Mouse (Mus musculus) heart, postnatal 14 days (tissue): ENCODE data around the gene Mtmr6. TPM values are rescaled to one million over a fixed set of nuclear protein-coding genes. Genes with fewer than 3 reads are reported as not detected.

Source experiments
- DNase-seq, 2 experiments: peaks; one replicate each; pipeline ENCODE4 v3.0.0; 2021 to 2022
- intact Hi-C: fragments of 180-260 bp; cut with DNase I; formaldehyde crosslinking; loops from one replicate; pipeline ENCODE4 v1.15.1; 2025
- long read RNA-seq, 2 experiments: library from polyadenylated mRNA; stranded (forward); transcript quantifications; one replicate each; pipeline ENCODE4 v2.0.0; 2021
- total RNA-seq, 2 experiments: library from RNA; stranded (reverse); gene quantifications; 2 replicates each; pipeline ENCODE4 v1.2.3; 2021

The Mtmr6 gene
- total RNA-seq, result 10 to 100 TPM; 30.1 to 33.3 TPM
- long read RNA-seq, experiment 1, transcript Mtmr6-201 (14 exons, 3,813 nt), result major isoform, 35 of 38 reads
- long read RNA-seq, experiment 1, partial matches to known transcripts, result 0 of 38 reads
- long read RNA-seq, experiment 1, other reads (novel, unspliced or antisense), result 3 of 38 reads
- long read RNA-seq, experiment 2, transcript Mtmr6-201 (14 exons, 3,813 nt), result major isoform, 47 of 58 reads
- long read RNA-seq, experiment 2, partial matches to known transcripts, result 6 of 58 reads
- long read RNA-seq, experiment 2, other reads (novel, unspliced or antisense), result 5 of 58 reads

- intact Hi-C loops, result loop anchor here (1.0 to 10.0 kb wide), 2 partner anchors 14 to 420 kb away; partner anchors contain the start of genes Gm49336 and Nupl1
- peak; percentile 94 to 95 for DNase-seq
Observed at GRCm38 (mm10) chr14:60264990-60265876, at the start of gene Mtmr6. Gene Mtmr6 (plus strand): TSS chr14:60265228.

GRCm38 (mm10) chr14:60216125-60216524, 48.9 kb upstream of the Mtmr6 start:
- intact Hi-C loops, result no loop called here

DNA sequence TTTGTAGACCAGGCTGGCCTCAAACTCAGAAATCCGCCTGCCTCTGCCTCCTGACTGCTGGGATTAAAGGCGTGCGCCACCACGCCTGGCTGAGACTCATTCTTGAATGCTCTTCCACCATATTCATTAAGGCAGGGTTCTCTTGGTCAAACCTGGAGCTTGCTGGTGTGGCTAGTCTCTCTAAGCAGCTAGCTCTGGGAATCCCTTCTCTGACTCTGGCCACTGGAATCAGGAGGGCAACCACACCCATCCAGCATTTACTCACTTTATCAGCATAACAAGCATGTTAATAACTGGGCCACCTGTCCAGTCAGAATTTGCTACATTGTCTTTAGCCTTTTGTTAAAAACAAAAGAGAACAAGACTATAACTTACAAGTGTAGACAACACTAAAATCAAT, 47.4 kb upstream of the Mtmr6 start:
- no peak for DNase-seq
- intact Hi-C loops, result no loop called here

More at GRCm38 (mm10) chr14:60216125-60216524, 48.9 kb upstream of the Mtmr6 start:
- DNase-seq, result no peak

- intact Hi-C loops, result no loop called here
- no peak for DNase-seq
Observed at GRCm38 (mm10) chr14:60219886-60220285, 45.1 kb upstream of the Mtmr6 start.

- intact Hi-C loops, result no loop called here
Observed at GRCm38 (mm10) chr14:60238551-60238950, 26.5 kb upstream of the Mtmr6 start.

GRCm38 (mm10) chr14:60250366-60250765, 14.7 kb upstream of the Mtmr6 start:
- DNase-seq, result no peak
- intact Hi-C loops, result no loop called here

More at GRCm38 (mm10) chr14:60238551-60238950, 26.5 kb upstream of the Mtmr6 start:
- no peak for DNase-seq

DNA sequence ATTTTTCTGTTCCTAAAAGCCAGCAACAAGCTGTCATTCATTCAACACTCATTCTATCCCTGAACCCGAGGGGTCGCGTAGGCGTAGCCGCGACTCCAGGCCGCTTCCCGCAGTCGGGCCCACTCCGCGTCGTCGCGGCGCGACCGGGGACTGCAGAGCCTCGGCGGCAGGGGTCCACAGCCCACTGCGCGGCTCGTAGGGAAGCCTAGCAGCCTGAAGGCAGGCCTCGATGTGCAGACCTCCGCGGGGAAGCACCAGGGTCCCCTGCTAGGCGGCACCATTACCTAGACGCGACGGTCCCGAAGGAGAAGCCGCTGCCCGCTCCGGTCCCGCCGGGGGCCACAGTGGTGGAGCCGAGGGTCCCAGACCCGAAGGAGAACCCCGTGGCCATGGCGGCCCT, 14.1 kb upstream of the Mtmr6 start:
- no peak for DNase-seq
- intact Hi-C loops, result loop anchor here (1.0 kb wide), 1 partner anchor 14 kb away; the partner anchor contains the start of gene Mtmr6

DNA sequence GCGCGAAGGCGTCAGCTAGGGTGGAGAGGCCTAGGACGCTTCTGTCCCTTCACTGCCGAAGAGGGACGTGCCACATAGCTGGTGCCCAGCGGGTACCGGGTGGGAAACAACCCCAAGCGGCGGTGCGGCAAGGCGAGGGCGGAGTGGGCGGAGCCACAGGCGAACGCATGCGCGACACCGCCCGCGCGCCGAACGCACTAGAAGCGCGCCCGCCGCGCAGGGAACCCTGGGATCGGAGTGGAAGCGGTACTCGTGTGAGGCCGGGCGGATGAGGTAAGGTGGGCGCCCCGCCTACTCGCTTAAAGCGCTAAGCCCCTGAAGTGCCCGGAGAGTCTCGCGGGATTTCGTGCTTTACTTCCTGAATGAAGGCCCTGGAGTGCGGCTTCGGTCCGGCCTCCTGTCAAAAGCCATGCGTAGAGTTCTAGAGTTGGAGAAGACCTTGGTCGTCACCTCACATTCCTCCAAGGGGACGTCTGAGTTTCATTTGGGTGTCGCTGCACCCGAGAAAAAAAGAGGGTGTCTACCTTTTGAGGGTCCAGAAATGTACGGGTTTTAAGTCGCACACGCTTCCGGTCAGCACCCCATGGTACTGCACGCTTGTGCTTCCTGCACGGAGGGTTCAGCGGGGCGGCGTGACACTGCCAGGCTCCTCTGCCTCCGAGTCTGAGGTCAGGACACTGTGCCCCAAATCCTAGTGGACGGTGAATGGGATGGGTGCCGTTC, 13.6 kb upstream of the Mtmr6 start, which contains the start of the genes Nupl1 and Gm49336:
Gene Nupl1 (minus strand): TSS at position 151 of the 723 bp plus-strand sequence.
Gene Gm49336 (minus strand): TSS at position 227 of the 723 bp plus-strand sequence.
- intact Hi-C loops, result loop anchor here (1.0 kb wide), 1 partner anchor 14 kb away; the partner anchor contains the start of gene Mtmr6
- peak; percentile 98 for DNase-seq

- peak in 1 of 2 experiments; percentile 5 for DNase-seq
- intact Hi-C loops, result no loop called here
Observed at GRCm38 (mm10) chr14:60252004-60253000, 12.7 kb upstream of the Mtmr6 start.

DNA sequence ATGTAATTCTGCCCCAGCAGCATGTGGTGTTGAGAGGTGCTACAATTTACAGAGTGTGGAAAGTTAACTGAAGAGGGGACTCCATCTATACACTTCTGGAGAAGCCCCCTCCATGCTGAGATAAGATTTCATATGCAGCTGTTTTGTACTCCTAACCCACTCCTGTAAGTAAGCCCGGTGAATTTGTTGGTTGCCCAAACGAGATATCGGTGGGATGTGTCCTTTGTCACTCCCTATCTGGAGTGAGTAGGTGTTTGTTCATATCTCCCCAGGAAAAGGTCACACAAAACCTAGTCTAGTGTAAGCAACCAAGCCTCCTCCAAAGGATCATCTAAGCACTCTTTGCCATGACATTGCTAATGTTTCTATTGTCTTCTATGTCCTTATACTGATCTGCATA, 11.6 kb upstream of the Mtmr6 start:
- intact Hi-C loops, result no loop called here
- DNase-seq, result no peak

GRCm38 (mm10) chr14:60254774-60255173, 10.3 kb upstream of the Mtmr6 start:
- intact Hi-C loops, result no loop called here
- no peak for DNase-seq

DNA sequence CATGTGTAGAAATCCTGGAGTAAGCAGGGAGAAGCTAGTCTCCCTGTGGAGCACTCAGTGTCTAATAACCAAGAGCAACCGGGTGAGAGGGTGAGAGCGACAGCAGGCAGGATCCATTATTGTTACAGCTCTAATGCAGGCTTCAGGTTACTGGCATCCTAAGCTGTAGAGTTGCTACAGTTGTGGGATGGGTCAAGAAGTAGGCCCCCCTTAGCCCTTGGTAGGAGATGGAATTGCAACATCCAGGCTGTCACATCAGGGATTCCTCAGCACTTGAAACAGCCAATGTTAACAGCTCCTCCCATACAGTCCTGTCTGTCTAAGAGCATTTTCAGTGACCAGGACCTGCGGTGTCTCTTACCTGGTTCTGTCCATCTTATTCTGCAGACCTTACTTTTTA, 8.7 kb upstream of the Mtmr6 start:
- intact Hi-C loops, result no loop called here
- no peak for DNase-seq

GRCm38 (mm10) chr14:60257101-60257500, 7.9 kb upstream of the Mtmr6 start:
- no peak for DNase-seq
- intact Hi-C loops, result no loop called here

DNA sequence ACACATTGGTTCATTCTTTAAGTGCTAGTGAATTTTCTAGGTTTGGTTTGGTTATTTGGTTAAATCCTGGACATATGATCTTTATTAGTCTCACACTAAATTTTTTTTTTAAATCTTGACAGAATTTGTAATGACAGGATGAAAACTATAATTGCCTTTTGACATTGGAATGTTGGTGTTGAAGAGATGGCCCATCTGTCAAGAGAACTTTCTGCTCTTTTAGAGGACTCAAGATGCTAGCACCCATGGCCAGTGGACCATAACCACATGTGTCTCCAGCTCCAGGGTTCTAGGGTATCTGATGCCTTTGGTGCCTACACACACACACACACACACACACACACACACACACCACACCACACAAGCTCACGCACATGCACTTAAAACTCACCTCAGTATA, 7.2 kb upstream of the Mtmr6 start:
- no peak for DNase-seq
- intact Hi-C loops, result no loop called here

GRCm38 (mm10) chr14:60262316-60262715, 2.7 kb upstream of the Mtmr6 start:
- intact Hi-C loops, result loop anchor here (10.0 kb wide), 1 partner anchor 422 kb away; no protein-coding TSS in a partner anchor
- no peak for DNase-seq

DNA sequence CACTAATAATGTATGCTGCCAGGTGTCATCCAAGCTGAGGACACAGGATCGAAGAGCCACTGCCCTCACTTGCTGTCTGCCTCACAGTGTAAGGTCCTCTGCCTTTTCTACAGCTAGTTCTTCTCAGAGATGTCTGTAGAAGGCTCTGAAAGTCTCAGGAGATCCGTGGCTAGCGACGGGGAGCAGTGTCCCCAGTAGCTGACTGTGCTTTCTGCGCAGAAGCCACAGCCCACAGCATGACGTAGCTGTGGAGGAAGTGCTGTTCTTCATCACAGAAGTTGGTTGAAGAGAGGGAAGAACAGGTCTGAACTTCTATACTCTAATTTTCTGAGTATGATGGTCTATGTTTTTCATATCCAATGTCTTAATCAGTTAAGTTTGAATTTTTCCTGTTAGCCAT, 4.3 kb downstream of the Mtmr6 start:
- no peak for DNase-seq
- intact Hi-C loops, result loop anchor here (10.0 kb wide), 1 partner anchor 415 kb away; no protein-coding TSS in a partner anchor

GRCm38 (mm10) chr14:60273346-60273745, 8.3 kb downstream of the Mtmr6 start:
- no peak for DNase-seq
- intact Hi-C loops, result no loop called here

- intact Hi-C loops, result no loop called here
- DNase-seq, result no peak
Observed at GRCm38 (mm10) chr14:60275301-60276276, 10.6 kb downstream of the Mtmr6 start.
